Mouse (Mus musculus) hindbrain, embryonic 15.5 days (tissue): Measurements from ENCODE around the gene Atg16l2. TPM values are rescaled to one million over a fixed set of nuclear protein-coding genes. Genes with fewer than 3 reads are reported as not detected.

ENCODE experiments used
- ATAC-seq: fragments of 200-750 bp; cut with Nextera tagmentation; 2 replicates; pipeline ENCODE4 v1.8.0; 2017; ENCODE audit warnings: low read depth, moderate number of reproducible peaks, moderate TSS enrichment; ENCODE audit not compliant: low FRiP score
- H3K27ac ChIP-seq: fragments of 300-500 bp; sonication (generic); replicated peaks from 2 replicates; pipeline ENCODE4 v1.5.1; 2015; ENCODE audit warnings: mild to moderate bottlenecking, inconsistent platforms
- H3K27me3 ChIP-seq: fragments of 300-500 bp; sonication (generic); 2 replicates; pipeline ENCODE4 v1.6.1; 2015; ENCODE audit warnings: control low read depth, inconsistent platforms
- H3K36me3 ChIP-seq: fragments of 300-500 bp; sonication (generic); 2 replicates; pipeline ENCODE4 v1.6.1; 2015; ENCODE audit warnings: control low read depth, inconsistent platforms
- H3K4me1 ChIP-seq: fragments of 300-500 bp; sonication (generic); replicated peaks from 2 replicates; pipeline ENCODE4 v1.6.1; 2015; ENCODE audit warnings: control low read depth, inconsistent platforms
- H3K4me2 ChIP-seq: fragments of 300-500 bp; sonication (generic); 2 replicates; pipeline ENCODE4 v1.6.1; 2015; ENCODE audit warnings: moderate library complexity, mild to moderate bottlenecking, inconsistent platforms
- H3K4me3 ChIP-seq: fragments of 300-500 bp; sonication (generic); 2 replicates; pipeline ENCODE4 v1.5.1; 2015; ENCODE audit warnings: mild to moderate bottlenecking, inconsistent platforms
- H3K9ac ChIP-seq: fragments of 300-500 bp; sonication (generic); 2 replicates; pipeline ENCODE4 v1.6.1; 2015; ENCODE audit warnings: inconsistent platforms
- H3K9me3 ChIP-seq: fragments of 300-500 bp; sonication (generic); 2 replicates; pipeline ENCODE4 v1.6.1; 2016; ENCODE audit warnings: control low read depth, inconsistent platforms
- WGBS: fragments of 180-500 bp; shearing (Covaris S2); methylation state at CpG from one replicate; pipeline ENCODE4 v1.1.7; 2015; 5-methylcytosine and 5-hydroxymethylcytosine counted together
- polyA plus RNA-seq: library from polyadenylated mRNA; unstranded; fragments of >200 nt; fragmentation: Nextera tagmentation; extraction: Ambion mirVana; gene quantifications from 2 replicates; pipeline ENCODE4 v1.2.1, GENCODE M21; 2015

Gene Atg16l2
- polyA plus RNA-seq, 1 experiment from 2014 or later = 31.1 TPM

DNA sequence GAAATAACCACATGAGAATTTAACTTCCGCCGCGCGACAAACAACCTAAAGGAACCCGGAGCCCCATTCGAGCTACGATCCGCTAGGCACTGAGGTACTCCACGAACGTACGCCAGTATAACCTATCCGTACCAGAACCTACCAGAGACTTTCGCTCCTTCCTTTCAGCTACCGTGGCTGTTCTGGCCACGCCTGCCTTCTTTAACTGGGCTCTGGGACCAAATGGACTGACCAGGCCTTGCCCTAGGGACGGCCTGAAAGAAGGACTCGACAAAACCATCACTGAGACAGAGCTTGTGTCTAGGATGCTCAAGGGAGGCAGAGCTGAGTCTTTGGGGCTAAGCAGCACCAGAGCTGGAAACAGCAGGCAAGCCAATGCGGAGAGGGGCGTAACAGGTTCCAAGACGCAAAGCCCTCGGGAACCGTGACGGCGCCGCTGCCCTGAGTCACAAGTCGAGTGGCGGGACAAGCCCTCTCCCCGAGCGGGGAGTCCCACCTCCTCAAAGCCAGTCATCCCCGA is 630 bp downstream of the Atg16l2 start:
- 1% methylated on average over 30 of the region's 30 CpGs for WGBS
- no peak; the same call in 1 of the 2 replicates for ATAC-seq
- Histone ChIP-seq H3K9me3 (no peaks in the 10 kb centered on the region), H3K27me3 (peaks cover 15% of the 10 kb centered on the region), H3K4me2 (peak overlapping the region; percentile 70), H3K4me3 (peak overlapping the region; percentile 60), H3K4me1 (peaks cover 29% of the 10 kb centered on the region), H3K27ac (peak overlapping the region; percentile 55), H3K9ac (peak overlapping the region; percentile 46), H3K36me3 (no peaks in the 10 kb centered on the region)

DNA sequence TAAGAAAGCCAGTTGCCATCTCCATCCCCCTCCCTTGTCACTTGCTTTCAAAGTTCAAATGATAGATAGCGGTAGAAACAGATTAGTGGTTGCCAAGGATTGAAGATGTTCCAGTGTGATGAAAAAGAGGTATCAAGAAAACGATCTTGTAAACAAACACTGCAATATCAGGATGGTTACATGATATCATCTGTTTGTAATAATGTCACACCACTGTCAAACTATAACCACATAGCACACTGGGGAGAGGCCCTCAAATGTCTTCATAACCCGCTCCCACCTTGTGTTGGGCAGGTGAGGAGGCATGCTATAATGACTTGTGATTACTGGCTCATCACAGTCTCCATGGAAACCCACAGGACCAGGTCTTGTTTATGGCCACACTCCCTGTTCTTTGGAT is 3.7 kb downstream of the Atg16l2 start:
- 83% methylated on average over 3 of the region's 3 CpGs for WGBS
- Histone ChIP-seq H3K4me3 (no peak overlapping the region), H3K36me3 (no peaks in the 10 kb centered on the region)

DNA sequence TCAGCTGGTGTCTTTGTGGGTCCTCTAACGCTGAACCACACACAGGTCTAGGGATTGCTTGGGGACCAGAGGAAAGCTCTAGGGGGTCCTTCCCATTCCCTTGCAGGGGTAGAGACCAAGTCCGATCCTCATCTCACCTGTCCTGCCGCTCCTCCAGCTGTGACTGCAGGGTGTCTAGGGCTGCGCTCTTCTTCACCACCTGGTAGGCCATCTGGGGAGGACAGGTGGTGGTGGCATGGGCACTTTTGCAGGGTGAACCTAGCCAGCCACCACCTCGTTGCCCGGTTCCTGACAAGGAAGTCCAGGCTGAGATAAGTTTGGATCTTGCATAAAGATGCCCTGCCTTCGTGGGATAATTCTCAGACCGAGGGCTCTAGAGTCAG is 5.0 kb downstream of the Atg16l2 start:
- Histone ChIP-seq H3K9me3 (no peaks in the 10 kb centered on the region), H3K4me3 (peak overlapping the region; percentile 39), H3K4me2 (peak overlapping the region; percentile 74), H3K36me3 (no peaks in the 10 kb centered on the region), H3K27me3 (peaks cover 15% of the 10 kb centered on the region), H3K4me1 (peaks cover 27% of the 10 kb centered on the region), H3K27ac (peak overlapping the region; percentile 77), H3K9ac (peak overlapping the region; percentile 45)
- WGBS = 22% methylated on average over 8 of the region's 8 CpGs
- ATAC-seq = no peak

More for the DNA sequence above, 3.7 kb downstream of the Atg16l2 start:
- Histone ChIP-seq H3K9ac (no peak overlapping the region), H3K9me3 (no peaks in the 10 kb centered on the region), H3K4me2 (no peak overlapping the region), H3K27ac (no peak overlapping the region), H3K27me3 (peaks cover 15% of the 10 kb centered on the region), H3K4me1 (peaks cover 34% of the 10 kb centered on the region)
- ATAC-seq = no peak

DNA sequence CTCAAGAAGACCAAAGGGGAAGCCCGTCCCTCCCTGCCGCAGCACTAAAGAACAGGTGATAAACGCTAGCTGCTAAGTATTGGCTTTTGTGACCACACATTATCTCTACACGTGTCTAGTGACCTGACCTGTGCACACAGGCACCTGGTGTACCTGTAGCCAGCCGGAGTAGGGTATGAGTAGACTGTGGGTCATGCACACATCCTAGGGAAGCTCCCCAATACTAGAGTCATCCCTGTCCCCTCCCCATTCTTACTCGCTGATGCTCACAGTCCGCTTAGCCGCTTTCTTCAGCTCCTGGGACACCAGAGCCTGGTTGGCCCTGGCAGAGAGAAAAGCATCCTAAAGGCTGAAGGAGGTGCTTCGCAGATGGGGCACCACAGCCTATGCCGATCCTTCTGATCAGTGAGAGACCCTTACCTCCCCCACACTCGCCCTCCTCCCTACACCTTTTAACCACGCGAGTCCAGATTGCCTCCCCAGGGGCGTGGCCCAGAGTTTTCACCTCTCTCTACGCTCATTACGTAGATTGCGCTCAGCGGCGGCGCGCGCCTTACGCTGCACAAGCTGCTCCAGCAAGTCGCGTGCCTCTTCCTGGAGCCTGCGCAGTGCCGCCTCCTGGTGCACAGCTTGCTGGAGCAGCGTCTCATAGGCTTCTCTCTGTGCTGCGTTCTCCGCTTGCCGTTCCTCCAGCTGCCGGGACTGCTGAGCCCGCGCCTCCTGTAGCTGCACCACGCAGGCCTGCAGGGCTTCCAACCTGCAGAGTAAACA is 5.6 kb downstream of the Atg16l2 start:
- peak overlapping the region; percentile 39 for H3K4me3 ChIP-seq
- H3K4me2 ChIP-seq = peak overlapping the region; percentile 74
- peaks cover 15% of the 10 kb centered on the region for H3K27me3 ChIP-seq
- 11% methylated on average over 35 of the region's 35 CpGs for WGBS
- H3K9me3 ChIP-seq = no peaks in the 10 kb centered on the region
- peak overlapping the region; percentile 45 for H3K9ac ChIP-seq
- no peaks in the 10 kb centered on the region for H3K36me3 ChIP-seq
- peak; percentile 90 for ATAC-seq
- H3K27ac ChIP-seq = peak overlapping the region; percentile 77
- H3K4me1 ChIP-seq = peaks cover 27% of the 10 kb centered on the region

DNA sequence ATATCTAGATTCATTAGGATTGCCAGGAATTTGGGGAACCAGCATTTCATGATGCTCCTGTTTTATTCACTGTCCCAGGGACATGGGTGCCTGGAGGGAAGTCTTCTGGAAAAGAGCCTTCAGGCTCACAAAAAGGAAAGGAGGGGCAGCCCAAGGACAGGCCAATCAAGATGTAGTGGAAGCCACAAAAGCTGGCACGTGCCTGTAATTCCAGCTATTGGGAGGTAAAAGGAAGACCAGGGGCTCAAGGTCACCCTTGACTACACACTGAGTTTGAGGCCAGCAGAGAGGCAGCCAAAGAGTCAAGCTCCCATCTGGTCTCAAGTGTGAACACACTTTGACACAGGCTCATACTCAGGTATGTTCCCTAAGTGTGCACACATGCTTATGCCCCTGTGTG is 6.6 kb downstream of the Atg16l2 start:
- H3K27ac ChIP-seq = no peak overlapping the region
- peaks cover 14% of the 10 kb centered on the region for H3K27me3 ChIP-seq
- peaks cover 18% of the 10 kb centered on the region for H3K4me1 ChIP-seq
- 53% methylated on average over 1 of the region's 1 CpGs for WGBS
- H3K4me2 ChIP-seq = no peak overlapping the region
- H3K9me3 ChIP-seq = no peaks in the 10 kb centered on the region
- no peak overlapping the region for H3K9ac ChIP-seq
- no peak overlapping the region for H3K4me3 ChIP-seq
- no peak for ATAC-seq
- 0 out of 2 replicates have a peak, but pooled peaks cover 1% of the 10 kb centered on the region for H3K36me3 ChIP-seq

DNA sequence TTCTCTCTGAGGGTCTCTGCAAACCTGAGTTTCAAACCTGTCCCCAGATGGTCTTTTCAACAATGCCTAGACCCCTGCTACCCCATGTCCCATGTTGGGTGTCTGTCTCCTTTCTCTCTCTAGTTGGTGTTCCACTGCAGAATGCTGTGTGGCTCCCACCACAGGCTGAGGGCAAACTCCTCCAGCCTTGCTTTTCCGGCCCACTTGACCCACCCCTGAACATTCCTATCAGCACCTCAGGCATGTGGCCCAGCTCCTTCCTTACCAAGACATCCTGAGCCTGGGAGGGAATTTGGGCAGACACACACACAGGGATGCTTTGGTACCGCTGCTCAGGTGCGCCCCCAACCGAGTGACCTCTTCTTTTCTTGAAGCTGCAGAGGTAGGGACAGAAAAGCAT is 8.4 kb downstream of the Atg16l2 start:
- no peak for ATAC-seq
- WGBS = 56% methylated on average over 4 of the region's 4 CpGs
- no peak overlapping the region for H3K4me2 ChIP-seq

DNA sequence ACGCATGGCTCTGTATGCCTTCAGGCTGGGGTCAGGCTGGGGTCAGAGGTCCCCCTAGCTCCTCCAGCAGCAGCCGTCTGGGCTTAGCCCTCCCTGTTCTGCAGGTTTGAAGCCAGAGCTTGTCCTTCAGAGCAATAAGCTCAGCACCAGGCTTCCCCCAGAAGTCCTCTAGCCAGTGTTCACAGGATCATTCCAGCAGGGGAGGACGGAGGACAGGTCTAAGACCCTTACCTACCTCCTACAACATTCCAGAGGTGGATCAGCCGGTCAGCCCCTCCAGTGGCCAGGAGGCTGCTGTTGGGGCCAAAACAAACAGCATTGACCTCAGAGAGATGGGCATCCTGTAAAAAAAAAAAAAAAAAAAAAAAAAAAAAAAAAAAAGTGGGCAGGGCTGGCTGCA is 8.9 kb downstream of the Atg16l2 start:
- peaks cover 5% of the 10 kb centered on the region; the same call in 1 of the 2 replicates for H3K27me3 ChIP-seq
- H3K4me2 ChIP-seq = no peak overlapping the region
- H3K9me3 ChIP-seq = no peaks in the 10 kb centered on the region
- H3K9ac ChIP-seq = no peak overlapping the region
- 69% methylated on average over 4 of the region's 4 CpGs for WGBS
- H3K36me3 ChIP-seq = peaks cover 10% of the 10 kb centered on the region; the same call in 1 of the 2 replicates
- H3K27ac ChIP-seq = no peak overlapping the region
- peaks cover 14% of the 10 kb centered on the region for H3K4me1 ChIP-seq
- ATAC-seq = no peak
- H3K4me3 ChIP-seq = no peak overlapping the region

More for the DNA sequence above, 8.4 kb downstream of the Atg16l2 start:
- Histone ChIP-seq H3K9ac (no peak overlapping the region), H3K27ac (no peak overlapping the region), H3K4me1 (peaks cover 14% of the 10 kb centered on the region), H3K9me3 (no peaks in the 10 kb centered on the region), H3K36me3 (peaks cover 10% of the 10 kb centered on the region; the same call in 1 of the 2 replicates), H3K4me3 (no peak overlapping the region), H3K27me3 (peaks cover 5% of the 10 kb centered on the region; the same call in 1 of the 2 replicates)

DNA sequence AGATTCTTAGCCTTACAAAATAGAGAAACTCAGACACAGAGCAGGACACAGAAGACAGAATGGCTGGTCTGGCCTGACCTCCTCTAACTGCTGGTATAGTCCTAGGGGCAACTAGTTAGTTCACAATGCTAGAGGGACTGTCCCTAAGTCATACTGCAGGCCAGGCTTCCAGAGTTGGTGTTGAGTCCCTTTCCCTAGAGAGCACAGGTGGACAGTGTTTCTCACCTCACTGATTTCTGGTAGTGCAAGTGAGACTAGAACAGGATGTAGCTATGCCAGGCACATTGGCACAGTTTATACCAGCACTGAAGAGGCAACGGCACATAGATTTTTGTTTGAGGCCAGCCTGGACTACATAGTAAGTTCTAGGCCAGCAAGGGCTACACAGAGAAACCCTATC is 9.4 kb downstream of the Atg16l2 start:
- H3K4me1 ChIP-seq = peaks cover 14% of the 10 kb centered on the region
- no peak overlapping the region for H3K4me3 ChIP-seq
- peaks cover 2% of the 10 kb centered on the region; the same call in 1 of the 2 replicates for H3K27me3 ChIP-seq
- H3K9me3 ChIP-seq = no peaks in the 10 kb centered on the region
- no peak overlapping the region for H3K9ac ChIP-seq
- 92% methylated on average over 1 of the region's 1 CpGs for WGBS
- no peak overlapping the region for H3K4me2 ChIP-seq
- H3K27ac ChIP-seq = no peak overlapping the region
- peaks cover 10% of the 10 kb centered on the region; the same call in 1 of the 2 replicates for H3K36me3 ChIP-seq
- ATAC-seq = no peak

DNA sequence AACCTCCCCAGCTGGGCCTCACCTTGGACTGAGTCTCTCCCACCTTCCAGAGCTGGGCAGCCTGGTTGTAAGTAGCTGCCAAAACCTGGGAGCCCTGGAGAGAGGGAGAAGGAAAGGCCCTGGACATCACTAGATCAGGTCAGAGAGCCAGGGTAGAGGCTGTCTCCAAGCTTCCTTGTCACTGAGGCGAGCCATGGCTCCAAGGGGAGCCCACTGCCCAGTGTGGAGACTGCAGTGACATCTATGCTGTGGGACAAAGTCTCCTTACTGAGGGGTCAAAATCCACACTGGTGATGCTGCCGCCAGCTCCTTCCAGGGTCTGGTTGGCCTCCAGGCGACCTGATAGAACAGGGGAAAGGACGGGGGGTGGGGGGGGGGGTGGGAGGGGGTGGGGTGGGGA is 10.0 kb downstream of the Atg16l2 start:
- Histone ChIP-seq H3K9me3 (no peaks in the 10 kb centered on the region), H3K36me3 (peaks cover 10% of the 10 kb centered on the region; the same call in 1 of the 2 replicates), H3K4me2 (no peak overlapping the region), H3K4me1 (peaks cover 12% of the 10 kb centered on the region), H3K9ac (no peak overlapping the region), H3K27ac (no peak overlapping the region), H3K4me3 (no peak overlapping the region), H3K27me3 (no peaks in the 10 kb centered on the region)
- 74% methylated on average over 4 of the region's 4 CpGs for WGBS
- no peak for ATAC-seq

DNA sequence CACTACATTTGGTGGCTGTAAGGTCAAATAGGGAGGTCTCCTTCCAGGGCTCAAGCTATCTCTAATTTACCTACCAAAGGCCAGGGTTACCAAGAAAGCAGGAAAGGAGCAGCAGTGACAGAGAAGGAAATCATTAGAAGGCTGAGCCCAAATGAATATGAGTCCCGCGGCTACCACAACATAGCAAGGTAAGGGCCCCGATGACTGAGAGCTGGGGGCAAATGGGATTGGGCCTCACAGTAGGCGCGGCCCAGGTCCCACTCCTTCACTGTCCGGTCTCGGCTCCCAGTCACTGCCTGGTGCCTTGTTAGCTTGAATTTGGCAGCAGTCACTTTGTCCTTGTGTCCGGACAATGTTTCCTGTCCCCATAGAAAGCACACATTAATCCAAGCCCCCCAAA is 10.4 kb downstream of the Atg16l2 start:
- H3K27me3 ChIP-seq = no peaks in the 10 kb centered on the region
- 96% methylated on average over 8 of the region's 8 CpGs for WGBS
- H3K27ac ChIP-seq = no peak overlapping the region
- no peak overlapping the region for H3K9ac ChIP-seq
- no peak overlapping the region for H3K4me3 ChIP-seq
- H3K4me1 ChIP-seq = peaks cover 7% of the 10 kb centered on the region
- H3K36me3 ChIP-seq = peaks cover 14% of the 10 kb centered on the region; the same call in 1 of the 2 replicates
- ATAC-seq = no peak
- no peak overlapping the region for H3K4me2 ChIP-seq
- no peaks in the 10 kb centered on the region for H3K9me3 ChIP-seq

DNA sequence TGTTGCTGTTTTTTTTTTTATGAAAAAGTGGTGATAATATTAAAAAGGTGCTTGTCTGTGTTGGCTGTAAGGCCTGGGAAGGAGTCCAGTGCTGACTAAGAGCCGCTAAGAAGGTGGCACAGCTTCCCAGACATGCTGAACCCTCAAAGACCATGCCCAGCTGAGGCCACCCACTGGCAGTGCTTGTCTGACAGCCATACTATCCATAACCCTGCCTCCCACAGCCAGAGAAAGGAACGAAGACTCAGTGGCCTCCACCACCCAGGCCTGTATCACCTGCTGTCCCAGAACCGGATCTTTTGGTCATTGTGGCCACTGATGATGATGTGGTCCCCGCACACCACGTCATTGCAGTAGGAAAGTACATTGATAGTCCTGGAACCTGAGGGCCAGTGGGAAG is 10.8 kb downstream of the Atg16l2 start:
- Histone ChIP-seq H3K9ac (no peak overlapping the region), H3K36me3 (peaks cover 14% of the 10 kb centered on the region; the same call in 1 of the 2 replicates), H3K4me2 (no peak overlapping the region), H3K4me1 (peaks cover 3% of the 10 kb centered on the region), H3K4me3 (no peak overlapping the region), H3K9me3 (no peaks in the 10 kb centered on the region), H3K27me3 (no peaks in the 10 kb centered on the region), H3K27ac (no peak overlapping the region)
- WGBS = 85% methylated on average over 5 of the region's 5 CpGs
- ATAC-seq = no peak

DNA sequence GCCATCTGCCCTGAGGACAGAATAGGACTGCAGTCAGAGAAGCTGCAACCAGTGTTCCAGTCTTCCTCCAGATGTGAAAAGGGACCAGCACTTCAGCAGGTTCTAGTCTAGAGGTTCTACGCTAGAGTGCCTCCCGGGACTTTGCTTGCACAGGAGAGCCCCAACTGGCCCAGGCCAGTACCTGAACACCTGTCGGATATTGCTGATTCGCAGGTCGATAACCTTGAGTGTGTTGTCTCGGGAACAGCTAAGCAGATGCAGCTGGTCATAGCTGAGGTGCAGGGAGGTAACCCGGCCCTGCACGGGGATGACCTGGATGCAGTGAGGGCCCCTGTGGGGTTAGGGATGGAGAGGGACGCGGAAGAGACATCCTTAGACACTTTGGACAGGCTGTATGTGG is 11.7 kb downstream of the Atg16l2 start:
- H3K36me3 ChIP-seq = peaks cover 17% of the 10 kb centered on the region; the same call in 1 of the 2 replicates
- H3K27me3 ChIP-seq = no peaks in the 10 kb centered on the region
- no peaks in the 10 kb centered on the region for H3K4me1 ChIP-seq
- no peaks in the 10 kb centered on the region for H3K9me3 ChIP-seq
- H3K27ac ChIP-seq = no peak overlapping the region
- no peak overlapping the region for H3K4me2 ChIP-seq
- 93% methylated on average over 10 of the region's 10 CpGs for WGBS
- no peak overlapping the region for H3K9ac ChIP-seq
- no peak for ATAC-seq
- H3K4me3 ChIP-seq = no peak overlapping the region
